Mouse (Mus musculus) bone marrow, adult 2 months (tissue): ENCODE results near the gene Oas1c.

Experiments used
- CTCF ChIP-seq: fragments of 200-500 bp; IDR thresholded peaks from 2 replicates; pipeline ENCODE4 v1.5.1; 2011; ENCODE audit warnings: low read length, control low read depth; ENCODE audit not compliant: control insufficient read depth, insufficient read depth
- POLR2A ChIP-seq: fragments of 200-500 bp; IDR thresholded peaks from 2 replicates; pipeline ENCODE4 v1.6.1; 2011; ENCODE audit warnings: low read depth, mild to moderate bottlenecking, control low read depth, low read length, borderline replicate concordance; ENCODE audit not compliant: control insufficient read depth

- TF ChIP-seq CTCF (no peak), POLR2A (no peak)
These were observed 47.3 kb downstream of the Oas1c start for GRCm38 (mm10) chr5:120765010-120765409.
